Mouse (Mus musculus) kidney, postnatal 25 days (tissue): Measurements from ENCODE around the gene Gm8267.
A peak's percentile ranks its signal among the peaks of the same experiment; 100 is the strongest.
"Not testable (repeated sequence)": the region's sequence is repeated elsewhere in the genome, so short reads cannot be mapped to it uniquely, and the experiment has no call there.

Experiments used
- DNase-seq, 2 experiments: peaks; one replicate each; pipeline ENCODE4 v3.0.0; 2021; ENCODE audit warnings: mixed read lengths in 2 of 2

Gene Gm8267

GRCm38 (mm10) chr14:44750240-44750639 is at the start of gene Gm8267:
Gene Gm8267 (minus strand): TSS chr14:44750340.
- DNase-seq: no peak

GRCm38 (mm10) chr14:44789537-44790382 is 39.6 kb upstream of the Gm8267 start:
- DNase-seq: peak; percentile 35 to 63

- not testable (repeated sequence) for DNase-seq
Measured at GRCm38 (mm10) chr14:44742789-44743188, 7.4 kb downstream of the Gm8267 start.

- DNase-seq: not testable (repeated sequence)
Measured at GRCm38 (mm10) chr14:44730711-44731110, 19.4 kb downstream of the Gm8267 start.

GRCm38 (mm10) chr14:44706356-44706755 is 43.8 kb downstream of the Gm8267 start, which contains the start of gene Gm8257:
Gene Gm8257 (minus strand): TSS chr14:44706456.
- not testable (repeated sequence) for DNase-seq
